ENCODE assay signal across 8 mouse cellular contexts in genomic region chr19:10341817-10342439, GRCm38 (mm10). TPM values are rescaled to one million over a fixed set of nuclear protein-coding genes. Genes with fewer than 3 reads are reported as not detected.
A peak's percentile ranks its signal among the peaks of the same experiment; 100 is the strongest.
DNase-seq lines count a peak whose midpoint lies in the region; ATAC-seq lines count a peak whose summit lies in the region.

No protein-coding gene starts in this region.

- peaks cover 48% of the 10 kb centered on the region for H3K27me3 ChIP-seq in forebrain, embryonic 12.5 days
- peaks cover 75% of the 10 kb centered on the region for H3K27me3 ChIP-seq in heart, embryonic 13.5 days (replicated peaks)
- H3K27me3 ChIP-seq in midbrain, embryonic 14.5 days (ENCODE audit: control insufficient read depth, insufficient read depth, low read length) = no peaks in the 10 kb centered on the region; the same call in 1 of the 2 replicates

- H3K36me3 ChIP-seq in forebrain, embryonic 12.5 days (replicated peaks) = no peaks in the 10 kb centered on the region
- H3K36me3 ChIP-seq in heart, embryonic 13.5 days = no peaks in the 10 kb centered on the region
- H3K36me3 ChIP-seq in midbrain, embryonic 14.5 days (ENCODE audit: control insufficient read depth, insufficient read depth, low read length) = no peaks in the 10 kb centered on the region

- no peak overlapping the region for H3K4me3 ChIP-seq in forebrain, embryonic 12.5 days (replicated peaks)
- H3K4me3 ChIP-seq in heart, embryonic 13.5 days = peak overlapping the region; percentile 21; the same call in 1 of the 2 replicates
- no peak overlapping the region for H3K4me3 ChIP-seq in midbrain, embryonic 14.5 days (replicated peaks; ENCODE audit: low read depth, low read length)

- ATAC-seq in forebrain, embryonic 12.5 days (ENCODE audit: low FRiP score) = no peak
- ATAC-seq in heart, embryonic 13.5 days (ENCODE audit: extremely low read depth, insufficient number of reproducible peaks, low FRiP score, low TSS enrichment) = peak; percentile 48; the same call in 1 of the 2 replicates
- ATAC-seq in midbrain, embryonic 14.5 days (ENCODE audit: low FRiP score, low TSS enrichment) = peak; percentile 44; the same call in 1 of the 2 replicates

- H3K9me3 ChIP-seq in forebrain, embryonic 12.5 days = no peaks in the 10 kb centered on the region
- H3K9me3 ChIP-seq in heart, embryonic 13.5 days = no peaks in the 10 kb centered on the region
- H3K9me3 ChIP-seq in midbrain, embryonic 14.5 days (ENCODE audit: control insufficient read depth, low read length) = no peaks in the 10 kb centered on the region

- DNase-seq in layer of hippocampus, adult 11-12 months (ENCODE audit: low spot score) = peak; percentile 80
- no peak for DNase-seq in layer of hippocampus, adult 9-10 months (ENCODE audit: low spot score)
- DNase-seq in layer of hippocampus, postnatal 25 days (ENCODE audit: extremely low spot score in 1 of 2, low spot score in 1 of 2) = peak; percentile 64 to 83
- DNase-seq in midbrain, embryonic 14.5 days = peak; percentile 86
- DNase-seq in thymus, postnatal 14 days = no peak
- no peak for DNase-seq in thymus, postnatal 4 days

- peaks cover 39% of the 10 kb centered on the region for H3K4me1 ChIP-seq in forebrain, embryonic 12.5 days
- H3K4me1 ChIP-seq in heart, embryonic 13.5 days = peaks cover 32% of the 10 kb centered on the region
- H3K4me1 ChIP-seq in midbrain, embryonic 14.5 days (ENCODE audit: control insufficient read depth, insufficient read depth, low read length) = peaks cover 19% of the 10 kb centered on the region

- 0 out of 2 replicates have a peak overlapping the region, but pooled peaks have one; percentile 25 for H3K9ac ChIP-seq in forebrain, embryonic 12.5 days
- peak overlapping the region; percentile 65 for H3K9ac ChIP-seq in heart, embryonic 13.5 days
- no peak overlapping the region for H3K9ac ChIP-seq in midbrain, embryonic 14.5 days (replicated peaks; ENCODE audit: low read length)

- 0 out of 2 replicates have a peak overlapping the region, but pooled peaks have one; percentile 6 for H3K4me2 ChIP-seq in forebrain, embryonic 12.5 days
- peak overlapping the region; percentile 48 for H3K4me2 ChIP-seq in heart, embryonic 13.5 days
- H3K4me2 ChIP-seq in midbrain, embryonic 14.5 days (ENCODE audit: low read length) = 0 out of 2 replicates have a peak overlapping the region, but pooled peaks have one; percentile 6

- 45% methylated on average over 12 of the region's 12 CpGs for WGBS in forebrain, embryonic 12.5 days
- 23% methylated on average over 12 of the region's 12 CpGs for WGBS in heart, embryonic 13.5 days
- 24% methylated on average over 12 of the region's 12 CpGs for WGBS in midbrain, embryonic 14.5 days

- H3K27ac ChIP-seq in forebrain, embryonic 12.5 days = peak overlapping the region; percentile 74
- peak overlapping the region; percentile 90 for H3K27ac ChIP-seq in heart, embryonic 13.5 days (replicated peaks)
- peak overlapping the region; percentile 14; the same call in 1 of the 2 replicates for H3K27ac ChIP-seq in midbrain, embryonic 14.5 days (replicated peaks; ENCODE audit: low read depth, low read length)

RNA-seq across cellular contexts. Expression of gene Dagla, which starts 37.3 kb away (rescaled TPM):
- polyA plus RNA-seq in forebrain, embryonic 12.5 days (2016; fragmentation: Nextera tagmentation; extraction: Ambion mirVana) = 3.6 TPM in 2 replicates
- polyA plus RNA-seq in heart, embryonic 13.5 days (2015; fragmentation: Nextera tagmentation; extraction: Ambion mirVana) = 0.96 and 0.99 TPM in 2 replicates
- total RNA-seq in layer of hippocampus, postnatal 25 days (2021) = 100 to 1,000 TPM; 121 to 142 TPM
- polyA plus RNA-seq in midbrain, embryonic 14.5 days (2014; fragmentation: Nextera tagmentation; extraction: Ambion mirVana) = 9.4 and 9.8 TPM in 2 replicates

RNA-seq across cellular contexts. Expression of gene Syt7, which starts 47.0 kb away (rescaled TPM):
- polyA plus RNA-seq in forebrain, embryonic 12.5 days (2016; fragmentation: Nextera tagmentation; extraction: Ambion mirVana) = 2.7 and 5.5 TPM in 2 replicates
- 0.43 and 0.61 TPM in 2 replicates for polyA plus RNA-seq in heart, embryonic 13.5 days (2015; fragmentation: Nextera tagmentation; extraction: Ambion mirVana)
- total RNA-seq in layer of hippocampus, postnatal 25 days (2021) = 100 to 1,000 TPM; 258 to 328 TPM
- 10.1 and 15.4 TPM in 2 replicates for polyA plus RNA-seq in midbrain, embryonic 14.5 days (2014; fragmentation: Nextera tagmentation; extraction: Ambion mirVana)

Comparison
In these comparisons a context has a peak if more than half of its experiments do, and no peak if none do; other contexts are left out.
1. DNase-seq: peak in layer of hippocampus, adult 11-12 months (single experiment), layer of hippocampus, postnatal 25 days (2 of 2) and midbrain, embryonic 14.5 days (single experiment); none in layer of hippocampus, adult 9-10 months (single experiment), thymus, postnatal 14 days (single experiment) and thymus, postnatal 4 days (single experiment).
2. H3K27ac ChIP-seq: peak in every context shown above with its lines; median percentile 90 in heart, embryonic 13.5 days; 74 in forebrain, embryonic 12.5 days; 14 in midbrain, embryonic 14.5 days.
3. Peak in every context shown above with its lines, with median percentiles within 50 percentile points of each other: H3K4me2 ChIP-seq.